Mouse (Mus musculus) hindbrain, embryonic 11.5 days (tissue): ENCODE data around the gene Rfx4. TPM values are rescaled to one million over a fixed set of nuclear protein-coding genes. Genes with fewer than 3 reads are reported as not detected.

Source experiments
- ATAC-seq: fragments of 200-750 bp; cut with Nextera tagmentation; 2 replicates; pipeline ENCODE4 v1.8.0; 2017; ENCODE audit warnings: mild to moderate bottlenecking, moderate TSS enrichment, moderate library complexity; ENCODE audit not compliant: low FRiP score
- DNase-seq: peaks from one replicate; pipeline ENCODE4 v3.0.0-alpha.2; 2015; ENCODE audit warnings: low spot score
- H3K27ac ChIP-seq: fragments of 300-500 bp; sonication (generic); 2 replicates; pipeline ENCODE4 v1.5.1; 2014; ENCODE audit warnings: mild to moderate bottlenecking, low read depth, low read length
- H3K27me3 ChIP-seq: fragments of 300-500 bp; sonication (generic); 2 replicates; pipeline ENCODE4 v1.6.1; 2014; ENCODE audit warnings: mild to moderate bottlenecking, low read length, moderate library complexity, mixed read lengths; ENCODE audit not compliant: control insufficient read depth, insufficient read depth
- H3K36me3 ChIP-seq: fragments of 300-500 bp; sonication (generic); 2 replicates; pipeline ENCODE4 v1.6.1; 2014; ENCODE audit warnings: mild to moderate bottlenecking, low read length, moderate library complexity, mixed read lengths; ENCODE audit not compliant: control insufficient read depth, insufficient read depth
- H3K4me1 ChIP-seq: fragments of 300-500 bp; sonication (generic); replicated peaks from 2 replicates; pipeline ENCODE4 v1.6.1; 2014; ENCODE audit warnings: low read length, mixed read lengths; ENCODE audit not compliant: control insufficient read depth, insufficient read depth
- H3K4me2 ChIP-seq: fragments of 300-500 bp; sonication (generic); replicated peaks from 2 replicates; pipeline ENCODE4 v1.6.1; 2014; ENCODE audit warnings: mild to moderate bottlenecking, low read depth, low read length
- H3K4me3 ChIP-seq: fragments of 300-500 bp; sonication (generic); 2 replicates; pipeline ENCODE4 v1.5.1; 2014; ENCODE audit warnings: low read depth, low read length
- H3K9ac ChIP-seq: fragments of 300-500 bp; sonication (generic); 2 replicates; pipeline ENCODE4 v1.6.1; 2014; ENCODE audit warnings: low read depth, low read length
- H3K9me3 ChIP-seq: fragments of 300-500 bp; sonication (generic); 2 replicates; pipeline ENCODE4 v1.6.1; 2016; ENCODE audit warnings: low read length; ENCODE audit not compliant: control insufficient read depth
- WGBS: fragments of 180-500 bp; shearing (Covaris S2); extraction: QIAGEN DNeasy Blood & Tissue Kit; methylation state at CpG from one replicate; pipeline ENCODE4 v1.1.7; 2014; 5-methylcytosine and 5-hydroxymethylcytosine counted together
- polyA plus RNA-seq: library from polyadenylated mRNA; unstranded; fragments of >200 nt; fragmentation: Nextera tagmentation; extraction: Ambion mirVana; gene quantifications from 2 replicates; pipeline ENCODE4 v1.2.1, GENCODE M21; 2014

Rfx4 gene
- polyA plus RNA-seq, 1 experiment from 2014 or later, result 66.5 TPM

DNA sequence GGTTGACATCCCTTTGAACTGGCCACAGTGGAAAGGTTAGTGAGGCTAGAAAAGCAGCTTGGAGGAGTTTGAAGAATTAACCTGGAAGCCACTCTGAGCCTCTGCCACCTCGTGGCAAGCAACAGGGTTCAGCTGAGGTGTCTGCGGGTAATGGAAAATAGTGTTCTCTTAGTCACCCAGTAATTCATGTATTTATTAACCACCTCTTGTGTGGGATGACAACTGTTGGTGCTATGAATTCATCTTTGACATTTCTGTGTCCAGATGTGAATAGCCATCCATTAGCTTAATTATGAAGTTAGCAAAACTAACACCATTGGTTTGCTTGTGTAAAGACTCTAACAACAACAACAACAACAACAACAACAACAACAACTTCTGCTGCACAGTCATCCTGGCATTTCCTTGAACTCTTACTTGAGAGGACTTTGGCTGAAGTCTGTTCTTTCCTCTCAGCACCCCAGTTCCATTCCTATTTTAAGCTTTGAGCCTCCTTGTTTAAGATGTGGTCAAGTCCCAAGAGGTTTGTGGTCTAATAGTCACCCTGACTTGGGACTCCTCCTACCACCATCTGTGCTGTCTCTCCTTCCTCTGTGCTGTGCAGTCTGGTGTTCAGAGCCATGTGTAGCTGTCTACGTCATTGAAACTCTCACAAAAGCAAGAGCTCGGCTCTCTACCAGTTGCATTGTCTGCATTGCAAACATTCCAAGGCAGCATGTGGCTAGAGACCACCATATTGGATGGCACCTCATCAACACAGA, 60.0 kb downstream of the Rfx4 start:
- ATAC-seq (no peak), DNase-seq (no peak)
- no peaks in the 10 kb centered on the region for H3K36me3 ChIP-seq
- H3K27ac ChIP-seq, result no peak overlapping the region
- H3K4me3 ChIP-seq, result no peak overlapping the region
- 69% methylated on average over 4 of the region's 4 CpGs for WGBS
- H3K27me3 ChIP-seq, result no peaks in the 10 kb centered on the region
- no peaks in the 10 kb centered on the region for H3K4me1 ChIP-seq
- no peak overlapping the region for H3K4me2 ChIP-seq
- H3K9me3 ChIP-seq, result no peaks in the 10 kb centered on the region
- no peak overlapping the region for H3K9ac ChIP-seq

DNA sequence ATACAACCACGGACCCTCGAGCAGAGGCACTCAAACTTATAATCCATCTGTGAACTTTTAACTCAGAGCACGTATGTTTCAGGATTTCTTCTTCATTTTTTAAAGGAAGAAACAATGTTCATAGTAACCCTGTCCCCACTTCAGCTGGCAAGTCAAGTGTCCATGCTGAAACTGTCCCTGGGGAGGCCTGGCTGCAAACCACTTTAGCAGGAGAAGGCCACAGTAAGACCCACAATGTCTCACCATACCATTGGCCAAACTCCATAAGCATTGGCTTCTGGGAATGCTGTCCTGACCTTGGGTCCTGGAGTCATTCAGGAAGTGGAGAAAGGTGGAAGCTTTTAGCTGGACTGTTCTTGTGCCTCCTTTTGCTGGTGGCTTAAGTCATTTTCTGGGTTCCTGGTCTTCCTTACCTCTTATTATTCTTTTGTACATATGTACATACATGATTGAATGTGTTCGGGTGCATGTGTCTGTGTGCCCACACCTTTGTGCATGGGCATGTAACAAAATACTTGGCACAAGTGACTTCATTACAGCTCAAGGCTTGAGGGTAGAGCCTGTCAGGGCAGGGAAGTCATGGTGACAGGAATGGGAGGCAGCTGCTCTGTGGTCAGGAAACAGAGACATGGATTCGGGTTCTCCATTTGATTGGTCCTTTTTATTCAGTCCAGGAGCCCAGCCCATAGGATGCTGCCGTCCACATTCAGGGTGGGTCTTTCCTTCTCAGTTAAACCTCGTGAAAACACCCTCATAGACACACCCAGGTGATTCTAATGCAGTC, 61.4 kb downstream of the Rfx4 start:
- no peak for DNase-seq
- no peaks in the 10 kb centered on the region for H3K9me3 ChIP-seq
- ATAC-seq, result no peak
- no peak overlapping the region for H3K9ac ChIP-seq
- H3K27me3 ChIP-seq, result no peaks in the 10 kb centered on the region
- H3K36me3 ChIP-seq, result no peaks in the 10 kb centered on the region
- H3K27ac ChIP-seq, result no peak overlapping the region
- H3K4me3 ChIP-seq, result no peak overlapping the region
- H3K4me2 ChIP-seq, result no peak overlapping the region
- 87% methylated on average over 7 of the region's 7 CpGs for WGBS
- 0 out of 2 replicates have a peak, but pooled peaks cover 3% of the 10 kb centered on the region for H3K4me1 ChIP-seq

DNA sequence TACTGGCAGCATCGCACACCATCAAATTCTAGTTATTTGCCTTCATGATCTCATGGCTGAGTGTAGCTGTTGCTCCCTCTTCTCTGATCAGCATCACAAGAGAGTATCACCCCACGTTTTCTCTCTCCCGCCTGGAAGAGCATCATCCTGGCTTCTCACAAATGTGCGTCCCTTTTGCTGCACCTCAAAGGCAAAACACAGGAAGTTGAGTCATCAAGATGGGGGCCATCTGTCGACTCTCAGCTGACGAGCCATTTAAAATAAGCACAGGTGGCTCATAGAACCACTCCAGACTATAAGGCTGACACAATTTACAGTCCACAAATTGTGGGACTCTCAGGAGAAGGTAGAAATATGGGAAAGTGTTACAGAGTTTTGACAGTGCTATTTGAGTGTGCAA, 63.8 kb downstream of the Rfx4 start:
- ATAC-seq (no peak), DNase-seq (no peak)
- 70% methylated on average over 6 of the region's 6 CpGs for WGBS
- H3K9me3 ChIP-seq, result no peaks in the 10 kb centered on the region
- no peak overlapping the region for H3K4me3 ChIP-seq
- no peak overlapping the region for H3K4me2 ChIP-seq
- no peaks in the 10 kb centered on the region for H3K36me3 ChIP-seq
- peaks cover 9% of the 10 kb centered on the region; the same call in 1 of the 2 replicates for H3K4me1 ChIP-seq
- no peaks in the 10 kb centered on the region for H3K27me3 ChIP-seq
- no peak overlapping the region for H3K27ac ChIP-seq
- no peak overlapping the region for H3K9ac ChIP-seq

DNA sequence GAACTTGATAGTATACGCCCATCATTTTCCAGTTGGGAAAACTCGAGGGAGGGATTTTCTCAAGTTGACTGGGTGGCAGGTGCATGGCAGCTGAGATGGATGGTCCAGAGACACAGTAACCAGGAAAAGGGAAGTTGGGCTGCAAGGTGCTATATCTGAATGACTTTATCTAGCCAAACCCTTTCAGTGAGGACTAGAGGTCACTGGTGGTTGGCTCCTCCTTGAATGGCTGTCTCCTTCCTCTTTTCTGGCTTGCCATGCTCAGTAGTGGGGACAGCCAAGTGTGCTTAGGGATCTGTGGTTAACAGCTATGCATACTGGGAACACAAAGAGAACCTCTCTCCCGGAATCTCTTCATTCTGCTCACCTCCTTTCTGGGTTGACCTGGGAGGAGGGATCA, 64.4 kb downstream of the Rfx4 start:
- no peak for ATAC-seq

DNA sequence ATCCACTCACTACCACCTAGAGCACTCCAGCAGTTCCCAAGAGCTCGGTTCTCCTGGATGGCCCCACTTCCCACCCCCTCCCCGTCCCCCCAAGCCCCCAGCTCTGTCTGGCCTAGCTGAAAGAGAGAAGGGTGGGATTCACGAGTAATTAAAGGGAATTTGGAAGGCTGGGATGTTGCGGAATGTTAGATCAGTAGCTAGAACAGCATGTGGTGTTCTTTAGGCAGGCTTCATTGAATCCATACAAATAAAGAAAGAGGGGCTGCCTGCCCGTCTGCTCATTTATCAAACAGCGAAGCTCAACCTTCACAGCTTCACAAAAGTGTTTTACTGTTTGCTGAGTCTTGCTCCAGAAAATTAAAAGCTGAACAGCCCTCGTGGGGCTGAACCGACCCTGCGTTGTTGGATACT, 66.9 kb downstream of the Rfx4 start:
- DNase-seq, result peak; percentile 45
- H3K4me2 ChIP-seq, result no peak overlapping the region
- WGBS, result 21% methylated on average over 9 of the region's 9 CpGs

More for the DNA sequence above, 64.4 kb downstream of the Rfx4 start:
- Histone ChIP-seq H3K9ac (no peak overlapping the region), H3K27ac (no peak overlapping the region), H3K4me2 (no peak overlapping the region), H3K36me3 (no peaks in the 10 kb centered on the region), H3K4me3 (no peak overlapping the region), H3K9me3 (no peaks in the 10 kb centered on the region), H3K27me3 (no peaks in the 10 kb centered on the region), H3K4me1 (peaks cover 9% of the 10 kb centered on the region; the same call in 1 of the 2 replicates)
- DNase-seq, result no peak
- 72% methylated on average over 3 of the region's 3 CpGs for WGBS

DNA sequence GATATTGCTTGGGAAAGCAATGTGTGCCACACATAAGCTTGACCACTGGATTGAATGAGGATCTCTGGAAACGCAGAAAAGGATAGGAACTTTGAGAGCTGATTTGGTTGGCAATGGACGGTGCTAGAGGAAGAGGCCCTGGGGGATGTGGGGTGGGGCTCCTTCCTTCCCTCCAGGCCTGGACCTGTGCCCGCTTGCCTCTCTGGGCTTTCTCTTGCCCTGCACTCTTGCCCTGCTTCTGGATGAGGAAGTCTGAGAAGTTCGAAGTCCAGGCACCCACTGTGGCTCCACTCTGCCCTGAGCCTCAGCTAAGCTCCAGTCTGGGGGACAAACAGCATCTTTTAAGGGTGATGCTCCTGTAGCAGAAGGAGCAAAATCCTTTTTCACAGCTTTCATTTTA, 67.8 kb downstream of the Rfx4 start:
- 0 out of 2 replicates have a peak overlapping the region, but pooled peaks have one; percentile 39 for H3K27ac ChIP-seq
- H3K9me3 ChIP-seq, result no peaks in the 10 kb centered on the region
- no peak overlapping the region for H3K4me3 ChIP-seq
- no peak overlapping the region for H3K9ac ChIP-seq
- no peak for ATAC-seq
- 33% methylated on average over 4 of the region's 4 CpGs for WGBS
- H3K4me1 ChIP-seq, result peaks cover 9% of the 10 kb centered on the region; the same call in 1 of the 2 replicates
- no peak for DNase-seq
- H3K4me2 ChIP-seq, result no peak overlapping the region
- H3K27me3 ChIP-seq, result no peaks in the 10 kb centered on the region
- no peaks in the 10 kb centered on the region for H3K36me3 ChIP-seq

More for the DNA sequence above, 66.9 kb downstream of the Rfx4 start:
- H3K4me1 ChIP-seq, result peaks cover 9% of the 10 kb centered on the region; the same call in 1 of the 2 replicates
- no peak overlapping the region for H3K4me3 ChIP-seq
- no peaks in the 10 kb centered on the region for H3K27me3 ChIP-seq
- H3K9ac ChIP-seq, result no peak overlapping the region
- no peaks in the 10 kb centered on the region for H3K36me3 ChIP-seq
- H3K27ac ChIP-seq, result 0 out of 2 replicates have a peak overlapping the region, but pooled peaks have one; percentile 39
- ATAC-seq, result peak; percentile 70
- H3K9me3 ChIP-seq, result no peaks in the 10 kb centered on the region

DNA sequence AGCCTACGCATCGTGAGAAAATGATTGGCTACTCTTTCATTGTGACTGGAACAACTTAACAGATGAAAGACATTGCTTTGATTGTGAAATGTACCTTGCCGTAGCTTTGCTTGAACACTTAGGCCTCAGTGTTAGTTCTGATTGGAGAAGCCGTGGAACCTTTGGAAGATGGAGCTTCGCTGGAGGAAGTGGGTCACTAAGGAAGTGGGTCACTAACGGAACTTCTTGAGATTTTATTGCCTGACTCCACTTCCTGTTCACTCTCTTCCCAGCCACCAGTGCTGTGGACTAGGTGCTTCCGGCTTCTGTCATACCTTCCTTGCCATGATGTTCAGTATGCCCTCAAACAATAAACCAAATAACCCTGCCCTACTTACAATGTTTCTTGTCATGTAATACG, 73.1 kb downstream of the Rfx4 start:
- no peaks in the 10 kb centered on the region for H3K27me3 ChIP-seq
- ATAC-seq, result no peak
- WGBS, result 91% methylated on average over 8 of the region's 8 CpGs
- H3K9me3 ChIP-seq, result no peaks in the 10 kb centered on the region
- DNase-seq, result no peak
- no peak overlapping the region for H3K27ac ChIP-seq
- H3K4me1 ChIP-seq, result peaks cover 2% of the 10 kb centered on the region; the same call in 1 of the 2 replicates
- no peaks in the 10 kb centered on the region for H3K36me3 ChIP-seq
- H3K4me2 ChIP-seq, result no peak overlapping the region
- no peak overlapping the region for H3K9ac ChIP-seq
- no peak overlapping the region for H3K4me3 ChIP-seq

DNA sequence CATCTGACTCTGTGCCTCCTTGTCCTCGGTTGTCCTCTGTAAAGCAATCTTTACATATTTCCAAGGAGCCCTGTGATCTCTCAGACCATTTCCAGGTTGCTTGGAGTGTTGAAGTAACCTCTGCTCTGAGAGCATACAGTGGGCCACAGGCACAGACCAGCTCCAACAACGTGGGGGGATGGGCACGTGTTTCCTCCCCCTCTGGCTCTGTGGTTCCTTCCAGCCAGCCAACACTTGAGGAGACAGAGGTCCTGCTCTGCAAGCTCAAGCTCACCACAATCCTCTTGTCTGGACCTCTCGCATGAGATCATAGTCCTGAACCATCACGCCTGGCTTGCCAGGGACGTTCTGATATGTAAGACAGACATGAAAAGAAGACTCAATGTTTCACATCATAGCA, 79.7 kb downstream of the Rfx4 start:
- no peak overlapping the region for H3K9ac ChIP-seq
- H3K4me2 ChIP-seq, result no peak overlapping the region
- H3K4me1 ChIP-seq, result 0 out of 2 replicates have a peak, but pooled peaks cover 2% of the 10 kb centered on the region
- H3K27ac ChIP-seq, result no peak overlapping the region
- no peaks in the 10 kb centered on the region for H3K36me3 ChIP-seq
- WGBS, result 74% methylated on average over 6 of the region's 6 CpGs
- no peak for ATAC-seq
- DNase-seq, result no peak
- no peaks in the 10 kb centered on the region for H3K27me3 ChIP-seq
- no peaks in the 10 kb centered on the region for H3K9me3 ChIP-seq
- no peak overlapping the region for H3K4me3 ChIP-seq
